Mouse (Mus musculus) liver, embryonic 13.5 days (tissue): ENCODE measurements around the gene Yrdc. TPM values are rescaled to one million over a fixed set of nuclear protein-coding genes. Genes with fewer than 3 reads are reported as not detected.

Experiments used
- ATAC-seq: fragments of 200-750 bp; cut with Nextera tagmentation; 2 replicates; pipeline ENCODE4 v1.8.0; 2017; ENCODE audit warnings: low read depth, mild to moderate bottlenecking, moderate number of reproducible peaks, moderate library complexity
- DNase-seq: peaks from one replicate; pipeline ENCODE4 v3.0.0; 2022
- H3K27ac ChIP-seq: fragments of 300-500 bp; sonication (generic); 2 replicates; pipeline ENCODE4 v1.5.1; 2015; ENCODE audit warnings: moderate library complexity, mild to moderate bottlenecking, inconsistent platforms
- H3K27me3 ChIP-seq: fragments of 300-500 bp; sonication (generic); 2 replicates; pipeline ENCODE4 v1.6.1; 2015; ENCODE audit warnings: mild to moderate bottlenecking, inconsistent platforms
- H3K36me3 ChIP-seq: fragments of 300-500 bp; sonication (generic); 2 replicates; pipeline ENCODE4 v1.6.1; 2015; ENCODE audit warnings: mild to moderate bottlenecking, inconsistent platforms
- H3K4me1 ChIP-seq: fragments of 300-500 bp; sonication (generic); replicated peaks from 2 replicates; pipeline ENCODE4 v1.6.1; 2015; ENCODE audit warnings: inconsistent platforms
- H3K4me2 ChIP-seq: fragments of 300-500 bp; sonication (generic); 2 replicates; pipeline ENCODE4 v1.6.1; 2015; ENCODE audit warnings: inconsistent platforms, mild to moderate bottlenecking, moderate library complexity
- H3K4me3 ChIP-seq: fragments of 300-500 bp; sonication (generic); replicated peaks from 2 replicates; pipeline ENCODE4 v1.5.1; 2015; ENCODE audit warnings: mild to moderate bottlenecking, inconsistent platforms
- H3K9ac ChIP-seq: fragments of 300-500 bp; sonication (generic); 2 replicates; pipeline ENCODE4 v1.6.1; 2015; ENCODE audit warnings: mild to moderate bottlenecking, inconsistent platforms
- H3K9me3 ChIP-seq: fragments of 300-500 bp; sonication (generic); replicated peaks from 2 replicates; pipeline ENCODE4 v1.6.1; 2016; ENCODE audit warnings: inconsistent platforms
- WGBS: fragments of 180-500 bp; shearing (Covaris S2); methylation state at CpG from one replicate; pipeline ENCODE4 v1.1.7; 2015; ENCODE audit not compliant: insufficient replicate concordance; 5-methylcytosine and 5-hydroxymethylcytosine counted together
- polyA plus RNA-seq: library from polyadenylated mRNA; unstranded; fragments of >200 nt; fragmentation: Nextera tagmentation; extraction: Ambion mirVana; gene quantifications from 2 replicates; pipeline ENCODE4 v1.2.1, GENCODE M21; 2015

Yrdc gene
- polyA plus RNA-seq, 1 experiment from 2014 or later, result 23.2 TPM

- Histone ChIP-seq H3K36me3 (peaks cover 61% of the 10 kb centered on the region), H3K9ac (no peak overlapping the region), H3K27me3 (no peaks in the 10 kb centered on the region), H3K4me3 (no peak overlapping the region), H3K27ac (no peak overlapping the region), H3K9me3 (no peaks in the 10 kb centered on the region), H3K4me2 (no peak overlapping the region), H3K4me1 (peaks cover 19% of the 10 kb centered on the region)
- ATAC-seq, result no peak
- 84% methylated on average over 4 of the region's 4 CpGs for WGBS
- DNase-seq, result no peak
Observed at GRCm38 (mm10) chr4:124818832-124819231, 31.6 kb upstream of the Yrdc start.

GRCm38 (mm10) chr4:124824967-124825366 is 25.5 kb upstream of the Yrdc start:
- no peak overlapping the region for H3K9ac ChIP-seq
- no peak for DNase-seq
- no peaks in the 10 kb centered on the region for H3K9me3 ChIP-seq
- H3K36me3 ChIP-seq, result peaks cover 90% of the 10 kb centered on the region
- WGBS, result 86% methylated on average over 6 of the region's 6 CpGs
- no peak for ATAC-seq
- no peaks in the 10 kb centered on the region for H3K27me3 ChIP-seq
- no peak overlapping the region for H3K4me2 ChIP-seq
- no peak overlapping the region for H3K4me3 ChIP-seq
- H3K27ac ChIP-seq, result no peak overlapping the region
- no peaks in the 10 kb centered on the region for H3K4me1 ChIP-seq

- H3K27me3 ChIP-seq, result no peaks in the 10 kb centered on the region
- no peaks in the 10 kb centered on the region for H3K4me1 ChIP-seq
- H3K36me3 ChIP-seq, result peaks cover 90% of the 10 kb centered on the region
- no peak overlapping the region for H3K27ac ChIP-seq
- no peak overlapping the region for H3K4me3 ChIP-seq
- H3K4me2 ChIP-seq, result no peak overlapping the region
- DNase-seq, result no peak
- no peak overlapping the region for H3K9ac ChIP-seq
- no peak for ATAC-seq
- no peaks in the 10 kb centered on the region for H3K9me3 ChIP-seq
- WGBS, result 91% methylated on average over 21 of the region's 21 CpGs
Observed at GRCm38 (mm10) chr4:124825371-124825965, 25.0 kb upstream of the Yrdc start.

GRCm38 (mm10) chr4:124829671-124830070 is 20.8 kb upstream of the Yrdc start:
- 66% methylated on average over 5 of the region's 5 CpGs for WGBS
- no peaks in the 10 kb centered on the region for H3K4me1 ChIP-seq

GRCm38 (mm10) chr4:124832796-124833195 is 17.7 kb upstream of the Yrdc start:
- ATAC-seq (no peak), DNase-seq (no peak)
- Histone ChIP-seq H3K36me3 (peaks cover 82% of the 10 kb centered on the region), H3K9ac (no peak overlapping the region), H3K9me3 (no peaks in the 10 kb centered on the region), H3K27me3 (no peaks in the 10 kb centered on the region), H3K27ac (no peak overlapping the region), H3K4me3 (no peak overlapping the region), H3K4me1 (no peaks in the 10 kb centered on the region), H3K4me2 (no peak overlapping the region)
- 87% methylated on average over 10 of the region's 10 CpGs for WGBS

More at GRCm38 (mm10) chr4:124829671-124830070, 20.8 kb upstream of the Yrdc start:
- H3K4me3 ChIP-seq, result no peak overlapping the region
- DNase-seq, result no peak
- no peaks in the 10 kb centered on the region for H3K27me3 ChIP-seq
- no peak overlapping the region for H3K9ac ChIP-seq
- ATAC-seq, result no peak
- no peak overlapping the region for H3K27ac ChIP-seq
- no peaks in the 10 kb centered on the region for H3K9me3 ChIP-seq
- no peak overlapping the region for H3K4me2 ChIP-seq
- H3K36me3 ChIP-seq, result peaks cover 81% of the 10 kb centered on the region

GRCm38 (mm10) chr4:124838035-124838700 is 12.3 kb upstream of the Yrdc start:
- no peaks in the 10 kb centered on the region for H3K4me1 ChIP-seq
- ATAC-seq (no peak), DNase-seq (no peak)
- H3K27me3 ChIP-seq, result no peaks in the 10 kb centered on the region
- 76% methylated on average over 14 of the region's 14 CpGs for WGBS
- H3K27ac ChIP-seq, result no peak overlapping the region
- H3K9me3 ChIP-seq, result no peaks in the 10 kb centered on the region
- H3K9ac ChIP-seq, result no peak overlapping the region
- H3K36me3 ChIP-seq, result peaks cover 94% of the 10 kb centered on the region
- no peak overlapping the region for H3K4me3 ChIP-seq
- no peak overlapping the region for H3K4me2 ChIP-seq

GRCm38 (mm10) chr4:124840998-124841397 is 9.5 kb upstream of the Yrdc start:
- no peak overlapping the region for H3K9ac ChIP-seq
- no peaks in the 10 kb centered on the region for H3K27me3 ChIP-seq
- no peak overlapping the region for H3K4me2 ChIP-seq
- DNase-seq (no peak), ATAC-seq (no peak)
- no peaks in the 10 kb centered on the region for H3K4me1 ChIP-seq
- H3K27ac ChIP-seq, result no peak overlapping the region
- WGBS, result 85% methylated on average over 1 of the region's 1 CpGs
- peaks cover 94% of the 10 kb centered on the region for H3K36me3 ChIP-seq
- no peak overlapping the region for H3K4me3 ChIP-seq
- H3K9me3 ChIP-seq, result no peaks in the 10 kb centered on the region

GRCm38 (mm10) chr4:124843493-124843892 is 7.0 kb upstream of the Yrdc start:
- H3K36me3 ChIP-seq, result peaks cover 71% of the 10 kb centered on the region
- H3K9me3 ChIP-seq, result no peaks in the 10 kb centered on the region
- ATAC-seq, result peak; percentile 60; the same call in 1 of the 2 replicates
- H3K4me2 ChIP-seq, result no peak overlapping the region
- no peaks in the 10 kb centered on the region for H3K27me3 ChIP-seq
- H3K27ac ChIP-seq, result no peak overlapping the region
- DNase-seq, result peak; percentile 29
- no peak overlapping the region for H3K9ac ChIP-seq
- no peak overlapping the region for H3K4me3 ChIP-seq
- WGBS, result 72% methylated on average over 11 of the region's 11 CpGs
- peaks cover 12% of the 10 kb centered on the region for H3K4me1 ChIP-seq

GRCm38 (mm10) chr4:124847573-124847972 is 2.9 kb upstream of the Yrdc start:
- Histone ChIP-seq H3K9ac (no peak overlapping the region), H3K4me1 (peaks cover 38% of the 10 kb centered on the region), H3K36me3 (peaks cover 38% of the 10 kb centered on the region), H3K4me2 (no peak overlapping the region), H3K9me3 (no peaks in the 10 kb centered on the region), H3K4me3 (no peak overlapping the region), H3K27ac (no peak overlapping the region), H3K27me3 (no peaks in the 10 kb centered on the region)
- WGBS, result 8% methylated on average over 8 of the region's 8 CpGs
- no peak for ATAC-seq
- DNase-seq, result peak; percentile 80

GRCm38 (mm10) chr4:124849631-124850260 is 733 bp upstream of the Yrdc start:
- Histone ChIP-seq H3K4me3 (peak overlapping the region; percentile 97), H3K36me3 (peaks cover 40% of the 10 kb centered on the region), H3K4me1 (peaks cover 46% of the 10 kb centered on the region), H3K9me3 (no peaks in the 10 kb centered on the region), H3K4me2 (peak overlapping the region; percentile 96), H3K27ac (peak overlapping the region; percentile 82), H3K9ac (peak overlapping the region; percentile 92), H3K27me3 (no peaks in the 10 kb centered on the region)
- WGBS, result 12% methylated on average over 24 of the region's 24 CpGs
- ATAC-seq (peak; percentile 8; the same call in 1 of the 2 replicates), DNase-seq (peak; percentile 17)

GRCm38 (mm10) chr4:124850933-124851658 is 617 bp downstream of the Yrdc start, which contains the start of gene 1110065P20Rik:
Gene 1110065P20Rik (minus strand): TSS chr4:124851196.
- Histone ChIP-seq H3K36me3 (peaks cover 41% of the 10 kb centered on the region), H3K4me3 (peak within 1 kb of the TSS; percentile 97), H3K4me2 (peak within 1 kb of the TSS; percentile 96), H3K27ac (peak within 1 kb of the TSS; percentile 82), H3K9ac (peak within 1 kb of the TSS; percentile 92), H3K27me3 (no peaks in the 10 kb centered on the region), H3K9me3 (no peaks in the 10 kb centered on the region), H3K4me1 (peaks cover 46% of the 10 kb centered on the region)
- ATAC-seq (peak; percentile 59), DNase-seq (peak; percentile 62)
- under 1% methylated on average over 75 of the region's 75 CpGs for WGBS
